Mouse (Mus musculus): Measurements from ENCODE around the gene Mmp10.

- TF ChIP-seq CTCF (IDR thresholded peaks at IDR 0.05; ENCODE audit: extremely low read depth, insufficient read depth, insufficient read length, insufficient replicate concordance) (no peak), POLR2A (IDR thresholded peaks at IDR 0.05; ENCODE audit: low read depth, low read length) (no peak)
Observed at GRCm38 (mm10) chr9:7526255-7526940, 24.2 kb downstream of the Mmp10 start.

Measured in spleen, adult 2 months (tissue).